Mouse (Mus musculus): ENCODE measurements around the gene Slc35e3. TPM values are rescaled to one million over a fixed set of nuclear protein-coding genes. Genes with fewer than 3 reads are reported as not detected.

Gene Slc35e3
- polyA plus RNA-seq, 1 experiment from 2014 or later, result 6.7 TPM

- peaks cover 57% of the 10 kb centered on the region for H3K36me3 ChIP-seq (ENCODE audit: control insufficient read depth, insufficient read depth)
- H3K27me3 ChIP-seq (ENCODE audit: control insufficient read depth, insufficient read depth, low read length), result no peaks in the 10 kb centered on the region
- no peak overlapping the region for H3K4me3 ChIP-seq (ENCODE audit: low read length)
- no peak overlapping the region for H3K4me2 ChIP-seq (ENCODE audit: low read depth, low read length)
- no peaks in the 10 kb centered on the region for H3K9me3 ChIP-seq (replicated peaks; ENCODE audit: control insufficient read depth, low read length)
- 93% methylated on average over 10 of the region's 10 CpGs for WGBS
- H3K4me1 ChIP-seq (ENCODE audit: control insufficient read depth, insufficient read depth, low read length), result no peaks in the 10 kb centered on the region
- no peak overlapping the region for H3K27ac ChIP-seq (ENCODE audit: low read length)
- no peak for ATAC-seq (replicated peaks; ENCODE audit: extremely low read depth, insufficient read depth, low FRiP score)
- H3K9ac ChIP-seq (ENCODE audit: low read length), result no peak overlapping the region
Observed at GRCm38 (mm10) chr10:117771131-117771510, 25.0 kb upstream of the Slc35e3 start.

- no peak overlapping the region for H3K4me3 ChIP-seq (ENCODE audit: low read length)
- WGBS, result 92% methylated on average over 18 of the region's 18 CpGs
- no peak for ATAC-seq (replicated peaks; ENCODE audit: extremely low read depth, insufficient read depth, low FRiP score)
- H3K27me3 ChIP-seq (ENCODE audit: control insufficient read depth, insufficient read depth, low read length), result no peaks in the 10 kb centered on the region
- H3K4me2 ChIP-seq (ENCODE audit: low read depth, low read length), result no peak overlapping the region
- no peak overlapping the region for H3K27ac ChIP-seq (ENCODE audit: low read length)
- H3K4me1 ChIP-seq (ENCODE audit: control insufficient read depth, insufficient read depth, low read length), result no peaks in the 10 kb centered on the region
- H3K9me3 ChIP-seq (replicated peaks; ENCODE audit: control insufficient read depth, low read length), result no peaks in the 10 kb centered on the region
- H3K36me3 ChIP-seq (ENCODE audit: control insufficient read depth, insufficient read depth), result peaks cover 58% of the 10 kb centered on the region
- no peak overlapping the region for H3K9ac ChIP-seq (ENCODE audit: low read length)
Observed at GRCm38 (mm10) chr10:117770286-117771130, 24.3 kb upstream of the Slc35e3 start.

- Histone ChIP-seq H3K9me3 (replicated peaks; ENCODE audit: control insufficient read depth, low read length) (no peaks in the 10 kb centered on the region), H3K36me3 (ENCODE audit: control insufficient read depth, insufficient read depth) (peaks cover 59% of the 10 kb centered on the region), H3K27ac (ENCODE audit: low read length) (no peak overlapping the region), H3K4me3 (ENCODE audit: low read length) (no peak overlapping the region), H3K9ac (ENCODE audit: low read length) (no peak overlapping the region), H3K4me2 (ENCODE audit: low read depth, low read length) (no peak overlapping the region), H3K4me1 (ENCODE audit: control insufficient read depth, insufficient read depth, low read length) (no peaks in the 10 kb centered on the region), H3K27me3 (ENCODE audit: control insufficient read depth, insufficient read depth, low read length) (no peaks in the 10 kb centered on the region)
- WGBS, result 92% methylated on average over 9 of the region's 9 CpGs
- no peak for ATAC-seq (replicated peaks; ENCODE audit: extremely low read depth, insufficient read depth, low FRiP score)
Observed at GRCm38 (mm10) chr10:117769541-117770285, 23.5 kb upstream of the Slc35e3 start.

- 90% methylated on average over 7 of the region's 7 CpGs for WGBS
- H3K36me3 ChIP-seq (ENCODE audit: control insufficient read depth, insufficient read depth), result peaks cover 56% of the 10 kb centered on the region
Observed at GRCm38 (mm10) chr10:117768141-117768440, 21.9 kb upstream of the Slc35e3 start.

GRCm38 (mm10) chr10:117767286-117768140 is 21.3 kb upstream of the Slc35e3 start:
- Histone ChIP-seq H3K27me3 (ENCODE audit: control insufficient read depth, insufficient read depth, low read length) (no peaks in the 10 kb centered on the region), H3K4me2 (ENCODE audit: low read depth, low read length) (no peak overlapping the region), H3K36me3 (ENCODE audit: control insufficient read depth, insufficient read depth) (peaks cover 55% of the 10 kb centered on the region), H3K9me3 (replicated peaks; ENCODE audit: control insufficient read depth, low read length) (no peaks in the 10 kb centered on the region), H3K4me3 (ENCODE audit: low read length) (no peak overlapping the region), H3K4me1 (ENCODE audit: control insufficient read depth, insufficient read depth, low read length) (no peaks in the 10 kb centered on the region), H3K27ac (ENCODE audit: low read length) (no peak overlapping the region), H3K9ac (ENCODE audit: low read length) (no peak overlapping the region)
- WGBS, result 88% methylated on average over 10 of the region's 10 CpGs
- ATAC-seq (replicated peaks; ENCODE audit: extremely low read depth, insufficient read depth, low FRiP score), result no peak

More at GRCm38 (mm10) chr10:117768141-117768440, 21.9 kb upstream of the Slc35e3 start:
- no peaks in the 10 kb centered on the region for H3K9me3 ChIP-seq (replicated peaks; ENCODE audit: control insufficient read depth, low read length)
- no peak overlapping the region for H3K9ac ChIP-seq (ENCODE audit: low read length)
- no peaks in the 10 kb centered on the region for H3K27me3 ChIP-seq (ENCODE audit: control insufficient read depth, insufficient read depth, low read length)
- no peaks in the 10 kb centered on the region for H3K4me1 ChIP-seq (ENCODE audit: control insufficient read depth, insufficient read depth, low read length)
- H3K27ac ChIP-seq (ENCODE audit: low read length), result no peak overlapping the region
- no peak overlapping the region for H3K4me2 ChIP-seq (ENCODE audit: low read depth, low read length)
- H3K4me3 ChIP-seq (ENCODE audit: low read length), result no peak overlapping the region
- no peak for ATAC-seq (replicated peaks; ENCODE audit: extremely low read depth, insufficient read depth, low FRiP score)

- no peak overlapping the region for H3K4me3 ChIP-seq (ENCODE audit: low read length)
- H3K27me3 ChIP-seq (ENCODE audit: control insufficient read depth, insufficient read depth, low read length), result no peaks in the 10 kb centered on the region
- 93% methylated on average over 5 of the region's 5 CpGs for WGBS
- H3K9me3 ChIP-seq (replicated peaks; ENCODE audit: control insufficient read depth, low read length), result no peaks in the 10 kb centered on the region
- H3K9ac ChIP-seq (ENCODE audit: low read length), result no peak overlapping the region
- H3K4me2 ChIP-seq (ENCODE audit: low read depth, low read length), result no peak overlapping the region
- no peaks in the 10 kb centered on the region for H3K4me1 ChIP-seq (ENCODE audit: control insufficient read depth, insufficient read depth, low read length)
- peaks cover 51% of the 10 kb centered on the region for H3K36me3 ChIP-seq (ENCODE audit: control insufficient read depth, insufficient read depth)
- no peak overlapping the region for H3K27ac ChIP-seq (ENCODE audit: low read length)
- ATAC-seq (replicated peaks; ENCODE audit: extremely low read depth, insufficient read depth, low FRiP score), result no peak
Observed at GRCm38 (mm10) chr10:117766896-117767160, 20.7 kb upstream of the Slc35e3 start.

GRCm38 (mm10) chr10:117766111-117766895 is 20.1 kb upstream of the Slc35e3 start:
- Histone ChIP-seq H3K36me3 (ENCODE audit: control insufficient read depth, insufficient read depth) (peaks cover 51% of the 10 kb centered on the region), H3K27ac (ENCODE audit: low read length) (no peak overlapping the region), H3K4me3 (ENCODE audit: low read length) (no peak overlapping the region), H3K4me2 (ENCODE audit: low read depth, low read length) (no peak overlapping the region), H3K9me3 (replicated peaks; ENCODE audit: control insufficient read depth, low read length) (no peaks in the 10 kb centered on the region), H3K4me1 (ENCODE audit: control insufficient read depth, insufficient read depth, low read length) (no peaks in the 10 kb centered on the region), H3K9ac (ENCODE audit: low read length) (no peak overlapping the region), H3K27me3 (ENCODE audit: control insufficient read depth, insufficient read depth, low read length) (no peaks in the 10 kb centered on the region)
- WGBS, result 85% methylated on average over 16 of the region's 16 CpGs
- ATAC-seq (replicated peaks; ENCODE audit: extremely low read depth, insufficient read depth, low FRiP score), result no peak

- no peak for ATAC-seq (replicated peaks; ENCODE audit: extremely low read depth, insufficient read depth, low FRiP score)
- Histone ChIP-seq H3K4me1 (ENCODE audit: control insufficient read depth, insufficient read depth, low read length) (no peaks in the 10 kb centered on the region), H3K4me3 (ENCODE audit: low read length) (no peak overlapping the region), H3K4me2 (ENCODE audit: low read depth, low read length) (no peak overlapping the region), H3K27me3 (ENCODE audit: control insufficient read depth, insufficient read depth, low read length) (no peaks in the 10 kb centered on the region), H3K9me3 (replicated peaks; ENCODE audit: control insufficient read depth, low read length) (no peaks in the 10 kb centered on the region), H3K36me3 (ENCODE audit: control insufficient read depth, insufficient read depth) (peaks cover 57% of the 10 kb centered on the region), H3K27ac (ENCODE audit: low read length) (no peak overlapping the region), H3K9ac (ENCODE audit: low read length) (no peak overlapping the region)
- 93% methylated on average over 11 of the region's 11 CpGs for WGBS
Observed at GRCm38 (mm10) chr10:117765116-117765894, 19.1 kb upstream of the Slc35e3 start.

Measured in heart, embryonic 16.5 days (tissue).